Mouse (Mus musculus) retina, postnatal 7 days (tissue): ENCODE measurements around the gene Shpk.

Source experiments
- DNase-seq: peaks from one replicate; pipeline ENCODE4 v3.0.0-alpha.2; 2012; ENCODE audit warnings: low read depth, low spot score

Shpk gene

DNA sequence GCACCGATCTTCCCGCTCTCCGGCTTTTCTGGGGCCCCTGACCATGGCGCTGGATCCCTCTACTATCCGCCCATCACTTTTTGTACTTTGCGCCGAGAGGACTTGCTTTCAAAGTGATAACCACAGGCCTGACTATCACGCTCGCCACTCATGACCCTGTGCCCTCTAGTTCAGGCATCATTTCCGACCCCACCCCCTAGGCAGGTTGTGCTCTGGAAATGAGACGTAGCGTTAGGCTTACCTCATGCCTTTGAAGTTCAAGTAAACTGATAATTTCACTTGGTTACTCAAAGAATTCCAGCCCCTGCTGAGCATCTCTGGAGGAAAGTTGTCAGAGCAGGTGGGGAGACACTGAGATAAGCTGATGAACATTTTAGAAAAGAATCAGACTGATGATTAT is 619 bp downstream of the Shpk start:
- DNase-seq, result no peak

DNA sequence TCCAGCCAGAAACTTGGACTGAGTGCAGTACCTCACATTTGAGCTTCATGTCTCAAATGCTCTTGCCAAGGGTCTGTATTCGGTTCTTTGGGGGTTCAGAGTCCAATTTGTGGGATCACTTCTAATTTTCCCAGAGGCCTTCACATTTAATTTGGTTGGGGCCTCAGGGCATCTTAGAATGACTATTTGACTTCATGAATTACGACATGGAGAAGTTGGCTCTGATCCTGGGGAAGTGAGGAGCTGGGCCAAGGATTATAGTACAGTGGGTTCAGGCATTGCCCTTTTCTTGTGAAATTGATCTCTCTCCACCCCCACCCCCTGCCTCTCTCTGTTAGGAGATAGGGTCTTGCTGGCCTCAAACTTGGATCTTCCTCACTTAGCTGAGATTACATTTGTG is 1.8 kb downstream of the Shpk start:
- DNase-seq, result no peak

DNA sequence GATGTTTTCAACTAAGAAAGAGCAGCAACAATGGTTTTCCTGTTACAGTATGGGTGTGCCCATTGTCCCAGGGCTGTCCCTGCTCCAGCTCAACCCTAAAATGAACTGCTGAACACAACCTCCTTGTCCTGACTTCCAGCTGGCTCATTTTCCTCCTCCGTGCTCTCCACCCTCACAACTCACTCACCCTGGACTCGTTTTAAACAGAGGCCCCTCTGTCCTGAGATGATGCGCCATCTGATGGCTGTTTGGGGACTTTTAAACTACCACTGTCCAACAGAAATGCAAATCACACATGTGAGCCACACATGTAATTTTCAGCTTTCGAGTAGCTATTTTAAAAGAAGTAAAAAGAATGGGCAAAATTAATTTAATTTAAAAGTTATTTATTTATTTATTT is 2.3 kb downstream of the Shpk start:
- no peak for DNase-seq

DNA sequence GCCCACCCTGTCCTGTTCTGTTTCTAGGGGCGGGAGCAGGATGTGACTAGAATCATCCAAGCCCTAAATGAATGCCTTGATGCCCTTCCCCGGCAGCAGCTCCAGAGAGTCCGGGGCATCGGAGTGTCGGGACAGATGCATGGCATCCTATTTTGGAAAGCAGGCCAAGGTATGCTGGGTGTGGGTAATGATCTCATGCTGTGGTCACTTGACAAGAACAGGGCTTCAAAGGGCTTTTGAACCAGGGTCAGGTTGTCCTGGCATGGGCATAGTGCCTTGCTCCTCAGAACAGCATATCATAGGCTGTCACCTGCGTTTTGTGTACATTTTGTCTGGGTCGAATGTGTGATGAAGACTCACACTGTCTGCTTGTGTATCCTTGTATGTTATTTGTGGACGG is 4.6 kb downstream of the Shpk start:
- no peak for DNase-seq

GRCm38 (mm10) chr11:73205194-73205593 is 5.9 kb downstream of the Shpk start:
- no peak for DNase-seq

GRCm38 (mm10) chr11:73207621-73208020 is 8.4 kb downstream of the Shpk start:
- DNase-seq, result no peak

DNA sequence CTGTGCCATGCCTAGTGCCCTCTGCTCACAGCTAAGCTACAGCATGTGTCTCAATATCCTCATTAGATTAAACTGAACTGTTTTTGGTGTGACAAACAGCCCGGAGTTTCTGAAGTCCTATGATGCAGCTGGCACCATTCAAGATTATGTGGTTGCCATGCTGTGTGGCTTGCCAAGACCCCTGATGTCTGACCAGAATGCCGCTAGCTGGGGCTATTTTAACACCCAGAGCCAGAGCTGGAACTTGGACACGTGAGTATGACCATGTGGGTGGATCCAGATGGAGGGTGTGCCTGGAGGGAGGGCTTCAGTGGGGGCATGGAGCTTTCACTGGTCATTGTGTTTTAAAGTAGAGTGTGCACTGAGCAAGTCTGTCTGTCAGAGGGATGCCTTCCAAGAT is 14.7 kb downstream of the Shpk start:
- no peak for DNase-seq

GRCm38 (mm10) chr11:73219671-73220070 is 20.4 kb downstream of the Shpk start:
- DNase-seq, result no peak

GRCm38 (mm10) chr11:73220651-73221050 is 21.4 kb downstream of the Shpk start:
- no peak for DNase-seq

- DNase-seq, result no peak
Observed at GRCm38 (mm10) chr11:73222846-73223245, 23.6 kb downstream of the Shpk start.

DNA sequence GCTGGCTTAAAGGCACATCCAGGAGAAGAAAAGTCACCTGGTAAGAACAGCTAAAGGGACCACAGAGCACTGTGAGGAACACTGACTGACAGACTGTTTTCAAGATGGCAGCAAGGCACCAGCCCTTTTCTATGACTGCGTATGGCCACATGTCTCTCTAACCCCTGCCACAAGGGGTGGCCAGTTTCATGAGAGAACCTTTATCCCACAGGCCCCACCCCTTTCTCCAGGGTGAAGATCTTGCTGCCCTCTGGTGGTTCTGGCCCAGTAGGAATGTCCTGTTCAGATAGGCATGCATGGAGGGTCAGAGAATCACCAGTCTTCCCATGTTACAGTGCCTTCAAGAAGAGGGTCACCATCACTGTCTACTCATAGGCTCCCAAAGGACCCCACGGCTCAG is 24.7 kb downstream of the Shpk start:
- no peak for DNase-seq

GRCm38 (mm10) chr11:73225856-73226255 is 26.6 kb downstream of the Shpk start:
- DNase-seq, result no peak

DNA sequence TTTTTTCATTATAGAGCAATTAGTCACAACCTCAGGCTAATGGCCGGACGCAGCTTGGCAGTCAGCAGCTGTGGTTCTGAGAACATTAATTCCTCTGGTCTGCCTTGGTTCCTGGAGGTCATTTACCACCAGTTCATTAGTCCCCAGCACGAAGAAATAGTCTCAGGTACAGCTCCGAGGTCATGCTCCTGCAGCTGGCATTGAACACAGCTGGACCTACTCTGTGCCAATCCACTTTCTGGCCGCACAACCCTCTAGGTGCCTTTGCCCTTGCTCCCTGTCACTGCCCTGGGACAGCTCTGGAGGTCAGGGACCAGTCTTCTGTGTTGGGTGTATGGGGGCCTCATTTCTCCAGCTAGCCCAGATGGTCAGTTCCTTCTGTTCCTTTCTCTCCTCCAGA is 29.6 kb downstream of the Shpk start:
- DNase-seq, result no peak

GRCm38 (mm10) chr11:73230081-73230480 is 30.8 kb downstream of the Shpk start:
- DNase-seq, result no peak

DNA sequence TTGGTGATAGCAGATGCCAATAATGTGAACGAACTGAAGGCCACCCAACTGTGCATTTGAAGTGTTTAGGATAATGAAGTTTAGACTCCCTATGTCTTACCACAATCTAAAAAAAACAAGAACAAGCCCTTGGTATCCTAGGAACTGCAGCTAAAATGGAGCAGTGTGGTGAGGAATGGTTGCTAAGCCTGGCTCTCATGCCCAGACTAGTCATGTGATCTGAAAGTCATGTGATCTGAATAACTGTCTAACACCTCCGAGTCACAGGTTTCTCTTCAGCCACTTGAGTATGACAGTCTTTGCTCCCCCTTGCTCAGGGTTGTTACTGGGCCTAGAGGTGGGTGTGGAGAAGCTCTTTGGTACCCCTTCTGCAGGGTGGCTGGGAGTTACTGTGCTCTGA is 33.3 kb downstream of the Shpk start:
- no peak for DNase-seq

DNA sequence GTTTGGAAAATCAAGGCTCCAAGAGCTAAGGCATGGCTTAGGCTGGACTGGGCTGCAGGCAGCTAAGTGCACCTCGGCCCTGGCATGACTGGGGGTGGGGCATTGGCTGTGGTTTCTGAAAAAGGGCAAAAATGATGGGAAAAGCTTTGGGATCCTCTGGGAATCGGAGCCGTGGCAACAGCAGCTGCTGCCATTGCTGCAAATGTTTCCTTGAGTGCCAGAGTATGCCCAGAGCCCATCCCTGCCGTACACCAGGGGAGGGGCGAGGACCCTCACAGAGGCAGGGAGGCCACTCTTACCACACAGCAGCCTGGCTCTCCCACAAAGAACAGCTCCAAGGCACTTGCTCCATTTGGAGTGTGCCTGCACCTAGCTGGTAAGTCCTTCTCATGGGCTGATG is 34.7 kb downstream of the Shpk start, which contains the start of gene Trpv1:
Gene Trpv1 (plus strand): TSS at position 301 of the 400 bp plus-strand sequence.
- no peak for DNase-seq

DNA sequence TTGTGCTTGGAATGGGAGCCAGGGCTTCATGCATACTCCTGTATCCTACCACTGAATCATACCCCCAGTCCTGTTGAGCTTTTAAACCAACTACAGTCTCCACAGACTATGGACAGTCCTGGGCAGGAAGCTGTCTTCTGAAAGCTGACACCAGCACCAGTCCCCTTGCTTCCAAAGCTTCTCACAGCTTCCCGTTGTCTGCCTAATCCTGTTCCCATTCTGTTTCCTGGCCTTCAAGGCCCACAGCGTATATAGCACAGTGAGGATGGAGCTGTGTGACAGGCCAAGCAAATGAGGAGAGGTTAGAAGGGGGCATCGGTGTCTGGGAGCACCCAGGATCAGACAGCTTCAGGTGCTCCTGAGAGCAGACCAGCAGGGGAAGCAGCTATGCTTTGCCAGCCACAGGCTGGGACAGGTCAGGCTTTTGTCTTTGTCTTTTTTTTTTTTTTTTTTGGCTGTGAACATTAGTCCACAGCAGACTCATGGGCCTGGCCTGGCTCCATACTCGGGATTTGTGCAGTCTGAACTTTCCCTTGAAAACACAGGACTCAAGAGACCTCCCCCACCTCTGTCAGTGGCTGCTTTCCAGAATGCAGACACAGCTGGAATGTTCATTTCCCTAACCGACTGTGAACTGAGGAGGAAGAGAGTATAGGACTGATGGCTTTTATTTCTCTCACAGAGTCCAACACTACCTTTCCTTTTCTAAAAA is 36.9 kb downstream of the Shpk start:
- no peak for DNase-seq

DNA sequence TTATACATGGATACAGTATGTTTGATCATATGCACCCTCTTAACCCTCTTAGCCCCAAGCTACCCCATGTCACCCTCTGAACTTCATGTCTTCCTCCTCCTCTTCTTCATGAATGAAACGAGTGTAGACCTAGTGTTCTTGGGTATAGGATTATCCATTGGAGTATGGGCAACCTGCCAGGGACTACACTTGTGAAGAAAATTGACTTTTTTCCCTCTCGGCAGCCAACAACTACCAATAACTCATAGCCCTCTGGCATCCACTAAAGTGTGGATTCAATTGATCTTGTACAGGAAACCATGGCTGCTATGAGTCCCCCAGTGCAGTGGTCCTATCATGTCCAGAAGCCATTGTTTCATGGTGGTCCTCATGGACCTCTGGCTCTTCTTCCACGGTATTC is 37.5 kb downstream of the Shpk start:
- DNase-seq, result no peak

- DNase-seq, result no peak
Observed at GRCm38 (mm10) chr11:73242199-73242598, 42.9 kb downstream of the Shpk start.

DNA sequence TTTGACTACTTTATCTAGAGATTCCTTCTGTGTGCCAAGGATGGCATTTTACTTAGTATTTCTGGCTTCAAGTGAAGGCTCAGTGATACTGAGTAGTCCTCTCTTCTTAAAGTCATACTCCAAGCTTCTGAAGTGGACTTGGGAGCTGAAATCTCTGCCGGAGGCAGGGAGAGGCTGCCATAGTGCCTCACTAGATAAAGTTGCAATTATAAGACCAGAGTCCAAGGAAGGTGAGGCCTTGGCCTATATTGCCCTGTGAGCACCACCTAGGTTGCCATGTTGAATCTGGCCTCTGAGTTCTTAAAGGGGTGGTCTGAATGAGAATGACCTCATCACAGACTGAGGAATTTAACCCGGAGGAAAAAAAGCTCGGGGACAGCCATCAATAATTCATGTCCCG is 43.5 kb downstream of the Shpk start:
- DNase-seq, result no peak

GRCm38 (mm10) chr11:73257362-73257945 is 58.2 kb downstream of the Shpk start:
- DNase-seq, result no peak

GRCm38 (mm10) chr11:73258664-73259063 is 59.4 kb downstream of the Shpk start:
- DNase-seq, result no peak

DNA sequence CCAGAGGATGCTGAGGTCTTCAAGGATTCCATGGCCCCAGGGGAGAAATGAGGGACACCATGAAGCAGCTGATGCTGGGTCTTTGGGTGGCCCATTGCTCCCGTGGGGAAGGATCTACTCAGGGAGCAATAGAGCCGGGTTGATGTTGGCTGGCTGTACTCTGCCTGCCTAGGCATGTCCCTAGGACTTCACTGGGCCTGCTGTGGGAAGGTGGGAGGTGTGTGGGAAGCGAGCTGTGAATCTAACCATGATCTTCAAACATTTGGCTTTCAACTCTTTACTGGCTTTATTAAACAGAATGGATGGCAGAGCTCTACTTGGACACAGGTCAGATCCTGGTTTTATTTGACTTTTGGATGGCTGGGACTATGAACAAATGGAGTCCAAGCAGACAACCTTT is 61.2 kb downstream of the Shpk start:
- DNase-seq, result no peak

GRCm38 (mm10) chr11:73261385-73261784 is 62.1 kb downstream of the Shpk start:
- DNase-seq, result no peak
